Mouse (Mus musculus) myocyte (in vitro differentiated cells): Measurements from ENCODE around the gene Grm5. TPM values are rescaled to one million over a fixed set of nuclear protein-coding genes. Genes with fewer than 3 reads are reported as not detected.

Experiments used
- H3K27me3 ChIP-seq: one replicate; pipeline ENCODE4 v1.6.1; 2011; ENCODE audit not compliant: control insufficient read depth, insufficient read depth, insufficient read length
- H3K36me3 ChIP-seq: one replicate; pipeline ENCODE4 v1.6.1; 2011; ENCODE audit not compliant: control insufficient read depth, insufficient read depth
- H3K4me2 ChIP-seq: one replicate; pipeline ENCODE4 v1.6.1; 2011; ENCODE audit warnings: low read depth, control low read depth
- H3K4me3 ChIP-seq: one replicate; pipeline ENCODE4 v1.5.1; 2011; ENCODE audit warnings: mild to moderate bottlenecking, control low read depth, moderate library complexity
- H3K79me2 ChIP-seq: one replicate; pipeline ENCODE4 v1.6.1; 2011; ENCODE audit not compliant: control insufficient read depth, insufficient read depth
- H3ac ChIP-seq: one replicate; pipeline ENCODE4 v1.6.1; 2011; ENCODE audit not compliant: control insufficient read depth, insufficient read length
- CEBPB ChIP-seq: IDR thresholded peaks from 2 replicates; pipeline ENCODE4 v1.6.1; 2011; ENCODE audit warnings: mild to moderate bottlenecking, moderate library complexity; ENCODE audit not compliant: poor library complexity, insufficient read depth, severe bottlenecking
- E2F4 ChIP-seq: IDR thresholded peaks from one replicate; pipeline ENCODE4 v1.6.1; 2011; ENCODE audit warnings: mild to moderate bottlenecking, control low read depth, moderate library complexity; ENCODE audit not compliant: insufficient read depth
- MAX ChIP-seq: IDR thresholded peaks from one replicate; pipeline ENCODE4 v1.6.1; 2011; ENCODE audit warnings: low read depth, mild to moderate bottlenecking, control low read depth
- MYOD1 ChIP-seq, 3 experiments: IDR thresholded peaks; one replicate each; pipeline ENCODE4 v1.6.1; 2011; ENCODE audit warnings: control low read depth in 2 of 3, low read depth in 2 of 3, mild to moderate bottlenecking in 2 of 3, moderate library complexity in 1 of 3; ENCODE audit not compliant: insufficient read length in 2 of 3, control insufficient read depth in 1 of 3
- MYOG ChIP-seq, 3 experiments: IDR thresholded peaks; one replicate each; pipeline ENCODE4 v1.6.1; 2011; ENCODE audit warnings: control low read depth in 2 of 3, low read depth in 2 of 3, mild to moderate bottlenecking in 2 of 3; ENCODE audit not compliant: insufficient read length in 2 of 3, control insufficient read depth in 1 of 3, insufficient read depth in 1 of 3
- POLR2A ChIP-seq: IDR thresholded peaks from one replicate; pipeline ENCODE4 v1.6.1; 2011; ENCODE audit warnings: low read depth, mild to moderate bottlenecking, control low read depth, moderate library complexity; ENCODE audit not compliant: insufficient read length
- POLR2AphosphoS2 ChIP-seq: IDR thresholded peaks from one replicate; pipeline ENCODE4 v1.6.1; 2011; ENCODE audit warnings: low read depth, control low read depth; ENCODE audit not compliant: insufficient read length
- REST ChIP-seq: IDR thresholded peaks from one replicate; pipeline ENCODE4 v1.6.1; 2011; ENCODE audit warnings: mild to moderate bottlenecking, control low read depth, moderate library complexity; ENCODE audit not compliant: insufficient read depth, insufficient read length
- SRF ChIP-seq: IDR thresholded peaks from one replicate; pipeline ENCODE4 v1.6.1; 2011; ENCODE audit warnings: low read depth; ENCODE audit not compliant: control insufficient read depth, insufficient read length
- TCF12 ChIP-seq: IDR thresholded peaks from one replicate; pipeline ENCODE4 v1.6.1; 2011; ENCODE audit warnings: mild to moderate bottlenecking, control low read depth; ENCODE audit not compliant: poor library complexity, insufficient read depth, severe bottlenecking
- TCF3 ChIP-seq: IDR thresholded peaks from one replicate; pipeline ENCODE4 v1.6.1; 2011; ENCODE audit warnings: low read depth, control low read depth; ENCODE audit not compliant: insufficient read length
- USF1 ChIP-seq: IDR thresholded peaks from one replicate; pipeline ENCODE4 v1.6.1; 2011; ENCODE audit warnings: low read depth, mild to moderate bottlenecking, control low read depth, moderate library complexity
- polyA plus RNA-seq: library from polyadenylated mRNA; unstranded; fragments of >200 nt; fragmentation: generic; extraction: Trizol; gene quantifications from one replicate; pipeline ENCODE4 v1.2.1, GENCODE M21; 2012; ENCODE audit warnings: missing spikeins

Grm5 gene
- polyA plus RNA-seq, 1 experiment: not detected

- H3K79me2 ChIP-seq: no peaks in the 10 kb centered on the region
- H3ac ChIP-seq: no peak overlapping the region
- H3K4me3 ChIP-seq: no peak overlapping the region
- no peak overlapping the region for H3K4me2 ChIP-seq
- H3K36me3 ChIP-seq: no peaks in the 10 kb centered on the region
- TF ChIP-seq MAX: no peak
- H3K27me3 ChIP-seq: no peaks in the 10 kb centered on the region
Measured at GRCm38 (mm10) chr7:88096536-88097107, 512.7 kb downstream of the Grm5 start.

GRCm38 (mm10) chr7:88097715-88098114, 513.7 kb downstream of the Grm5 start:
- Histone ChIP-seq H3K79me2 (no peaks in the 10 kb centered on the region), H3ac (no peak overlapping the region), H3K4me2 (no peak overlapping the region), H3K27me3 (no peaks in the 10 kb centered on the region), H3K4me3 (no peak overlapping the region), H3K36me3 (no peaks in the 10 kb centered on the region)
- TF ChIP-seq REST (no peak), SRF (no peak), MAX (no peak), USF1 (no peak), TCF3 (no peak), CEBPB (no peak), E2F4 (no peak), TCF12 (no peak), MYOD1 (IDR thresholded peaks at IDR 0.05; ENCODE audit: control insufficient read depth in 1 of 3, insufficient read length in 2 of 3, low read depth in 2 of 3) (no peak), MYOG (IDR thresholded peaks at IDR 0.05; ENCODE audit: control insufficient read depth in 1 of 3, insufficient read depth in 1 of 3, insufficient read length in 2 of 3, low read depth in 2 of 3) (no peak), POLR2AphosphoS2 (no peak)

- Histone ChIP-seq H3K79me2 (no peaks in the 10 kb centered on the region), H3K27me3 (no peaks in the 10 kb centered on the region), H3K4me2 (no peak overlapping the region), H3K36me3 (no peaks in the 10 kb centered on the region), H3K4me3 (no peak overlapping the region), H3ac (no peak overlapping the region)
- TF ChIP-seq MAX: no peak
- no peak for TF ChIP-seq REST
- no peak for TF ChIP-seq TCF12
- no peak for TF ChIP-seq MYOD1 (IDR thresholded peaks at IDR 0.05; ENCODE audit: control insufficient read depth in 1 of 3, insufficient read length in 2 of 3, low read depth in 2 of 3)
- no peak for TF ChIP-seq POLR2A
- no peak for TF ChIP-seq TCF3
- no peak for TF ChIP-seq POLR2AphosphoS2
- no peak for TF ChIP-seq SRF
- TF ChIP-seq CEBPB: no peak
- no peak for TF ChIP-seq USF1
- no peak for TF ChIP-seq E2F4
- no peak for TF ChIP-seq MYOG (IDR thresholded peaks at IDR 0.05; ENCODE audit: control insufficient read depth in 1 of 3, insufficient read depth in 1 of 3, insufficient read length in 2 of 3, low read depth in 2 of 3)
Measured at GRCm38 (mm10) chr7:88116724-88117409, 532.9 kb downstream of the Grm5 start.

- no peaks in the 10 kb centered on the region for H3K27me3 ChIP-seq
- no peak overlapping the region for H3K4me3 ChIP-seq
- no peaks in the 10 kb centered on the region for H3K36me3 ChIP-seq
- peak overlapping the region; percentile 24 for H3K4me2 ChIP-seq
- H3ac ChIP-seq: no peak overlapping the region
- TF ChIP-seq E2F4: no peak
- TF ChIP-seq TCF12: no peak
- no peaks in the 10 kb centered on the region for H3K79me2 ChIP-seq
Measured at GRCm38 (mm10) chr7:88128080-88128848, 544.3 kb downstream of the Grm5 start.

- TF ChIP-seq MAX: no peak
- no peak for TF ChIP-seq REST
- no peak for TF ChIP-seq SRF
- TF ChIP-seq POLR2AphosphoS2: no peak
- no peak for TF ChIP-seq TCF12
- TF ChIP-seq CEBPB: no peak
- no peak for TF ChIP-seq MYOD1 (IDR thresholded peaks at IDR 0.05; ENCODE audit: control insufficient read depth in 1 of 3, insufficient read length in 2 of 3, low read depth in 2 of 3)
- no peak for TF ChIP-seq USF1
- no peak for TF ChIP-seq POLR2A
- TF ChIP-seq TCF3: no peak
- no peak for TF ChIP-seq E2F4
- TF ChIP-seq MYOG (IDR thresholded peaks at IDR 0.05; ENCODE audit: control insufficient read depth in 1 of 3, insufficient read depth in 1 of 3, insufficient read length in 2 of 3, low read depth in 2 of 3): no peak
- Histone ChIP-seq H3K27me3 (no peaks in the 10 kb centered on the region), H3K4me3 (no peak overlapping the region), H3ac (no peak overlapping the region), H3K79me2 (no peaks in the 10 kb centered on the region), H3K36me3 (no peaks in the 10 kb centered on the region), H3K4me2 (no peak overlapping the region)
Measured at GRCm38 (mm10) chr7:88129536-88130487, 545.8 kb downstream of the Grm5 start.
